In the genomic region with DNA sequence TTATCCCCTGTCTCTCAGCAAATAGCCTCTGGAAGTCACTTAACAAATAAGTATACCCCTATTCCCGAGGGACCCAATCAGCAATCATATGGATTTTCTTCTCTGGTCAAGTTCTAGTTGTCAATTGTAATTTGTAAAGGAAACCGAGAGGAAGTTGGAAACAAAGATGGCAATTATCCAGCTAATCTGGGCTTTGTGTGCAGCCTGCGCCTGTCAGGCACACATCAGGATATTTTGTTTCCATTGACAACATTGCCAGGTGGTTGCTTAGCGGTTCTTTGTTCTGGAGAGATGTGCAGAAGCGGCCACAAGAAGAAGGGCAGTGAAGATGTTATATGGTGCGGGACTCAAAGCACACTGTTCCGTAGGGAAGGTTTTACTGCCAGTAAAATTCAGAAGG, we compare ENCODE assay signal across 13 mouse cellular contexts.
DNase-seq lines count a peak whose midpoint lies in the region; ATAC-seq and TF ChIP-seq lines count a peak whose summit lies in the region.
"Had no signal": no experiment of that assay in that cellular context is flagged by ENCODE, and none has a peak within 500 bp of the region (broad histone marks: within the 10 kb centered on the region; RNA-seq: fewer than 3 reads in every experiment).

No protein-coding gene starts in this region.

- no peak for TF ChIP-seq EP300 in heart, postnatal 0 days (IDR thresholded peaks at IDR 0.05; ENCODE audit: low read depth)

- H3K4me3 ChIP-seq in forebrain, embryonic 14.5 days (ENCODE audit: low read depth, low read length) = no peak overlapping the region
- H3K4me3 ChIP-seq in forebrain, embryonic 13.5 days = no peak overlapping the region
- no peak overlapping the region for H3K4me3 ChIP-seq in kidney, embryonic 16.5 days (ENCODE audit: low read length)
- no peak overlapping the region for H3K4me3 ChIP-seq in heart, postnatal 0 days (ENCODE audit: low read depth, low read length)
- no peak overlapping the region for H3K4me3 ChIP-seq in midbrain, embryonic 14.5 days (replicated peaks; ENCODE audit: low read depth, low read length)
- H3K4me3 ChIP-seq: limb, embryonic 15.5 days had no signal

- H3K4me1 ChIP-seq in forebrain, embryonic 14.5 days (ENCODE audit: control insufficient read depth, insufficient read depth, low read length) = no peaks in the 10 kb centered on the region
- peaks cover 11% of the 10 kb centered on the region; the same call in 1 of the 2 replicates for H3K4me1 ChIP-seq in forebrain, embryonic 13.5 days
- 0 out of 2 replicates have a peak, but pooled peaks cover 6% of the 10 kb centered on the region for H3K4me1 ChIP-seq in kidney, embryonic 16.5 days (ENCODE audit: insufficient read depth, low read length)
- no peaks in the 10 kb centered on the region for H3K4me1 ChIP-seq in heart, postnatal 0 days (ENCODE audit: control insufficient read depth, insufficient read depth)
- peaks cover 15% of the 10 kb centered on the region for H3K4me1 ChIP-seq in midbrain, embryonic 14.5 days (ENCODE audit: control insufficient read depth, insufficient read depth, low read length)
- H3K4me1 ChIP-seq: limb, embryonic 15.5 days had no signal

- no peaks in the 10 kb centered on the region for H3K36me3 ChIP-seq in forebrain, embryonic 14.5 days (ENCODE audit: control insufficient read depth, insufficient read depth, low read length)
- no peaks in the 10 kb centered on the region for H3K36me3 ChIP-seq in forebrain, embryonic 13.5 days (ENCODE audit: poor library complexity, severe bottlenecking)
- H3K36me3 ChIP-seq in kidney, embryonic 16.5 days (ENCODE audit: insufficient read depth, low read length) = no peaks in the 10 kb centered on the region
- H3K36me3 ChIP-seq in heart, postnatal 0 days (replicated peaks; ENCODE audit: control insufficient read depth, insufficient read depth, low read length) = no peaks in the 10 kb centered on the region
- H3K36me3 ChIP-seq in midbrain, embryonic 14.5 days (ENCODE audit: control insufficient read depth, insufficient read depth, low read length) = no peaks in the 10 kb centered on the region
- H3K36me3 ChIP-seq: limb, embryonic 15.5 days had no signal

- no peaks in the 10 kb centered on the region for H3K27me3 ChIP-seq in forebrain, embryonic 14.5 days (replicated peaks; ENCODE audit: control insufficient read depth, insufficient read depth, low read length)
- H3K27me3 ChIP-seq in forebrain, embryonic 13.5 days = no peaks in the 10 kb centered on the region
- no peaks in the 10 kb centered on the region for H3K27me3 ChIP-seq in kidney, embryonic 16.5 days (ENCODE audit: insufficient read depth, low read length)
- H3K27me3 ChIP-seq in heart, postnatal 0 days (ENCODE audit: control insufficient read depth, insufficient read depth, low read length) = no peaks in the 10 kb centered on the region
- no peaks in the 10 kb centered on the region for H3K27me3 ChIP-seq in midbrain, embryonic 14.5 days (ENCODE audit: control insufficient read depth, insufficient read depth, low read length)
- H3K27me3 ChIP-seq: limb, embryonic 15.5 days had no signal

- DNase-seq in forebrain, embryonic 14.5 days (ENCODE audit: low spot score) = peak; percentile 51
- DNase-seq in kidney, postnatal 10 days = no peak
- peak; percentile 25 for DNase-seq in heart, postnatal 0 days (ENCODE audit: low spot score)
- DNase-seq in midbrain, embryonic 14.5 days = peak; percentile 79
- no peak for DNase-seq in c-Kit-positive CD71-positive TER-119-positive erythroid progenitor cells, embryonic 14.5 days (ENCODE audit: low spot score)
- DNase-seq in gastrocnemius, adult 8-10 months (ENCODE audit: low spot score in 2 of 2) = no peak
- DNase-seq: cerebellum, adult 8-10 months; kidney, adult 2 months; thymus, postnatal 14 days had no signal

- no peak for ATAC-seq in forebrain, embryonic 14.5 days
- no peak for ATAC-seq in forebrain, embryonic 13.5 days
- no peak for ATAC-seq in kidney, embryonic 16.5 days (ENCODE audit: low FRiP score, low TSS enrichment)
- no peak for ATAC-seq in heart, postnatal 0 days (ENCODE audit: insufficient read depth, low read depth)
- ATAC-seq in midbrain, embryonic 14.5 days (ENCODE audit: low FRiP score, low TSS enrichment) = no peak; the same call in 1 of the 2 replicates

- H3K9ac ChIP-seq in forebrain, embryonic 14.5 days (ENCODE audit: low read length) = no peak overlapping the region
- no peak overlapping the region for H3K9ac ChIP-seq in forebrain, embryonic 13.5 days
- H3K9ac ChIP-seq in kidney, embryonic 16.5 days (replicated peaks; ENCODE audit: low read length) = no peak overlapping the region
- H3K9ac ChIP-seq in heart, postnatal 0 days (replicated peaks; ENCODE audit: low read depth, low read length) = no peak overlapping the region
- H3K9ac ChIP-seq in midbrain, embryonic 14.5 days (replicated peaks; ENCODE audit: low read length) = no peak overlapping the region
- H3K9ac ChIP-seq: limb, embryonic 15.5 days had no signal

- H3K9me3 ChIP-seq in forebrain, embryonic 14.5 days (replicated peaks; ENCODE audit: control insufficient read depth, low read length) = no peaks in the 10 kb centered on the region
- H3K9me3 ChIP-seq in forebrain, embryonic 13.5 days (replicated peaks) = no peaks in the 10 kb centered on the region
- H3K9me3 ChIP-seq in kidney, embryonic 16.5 days (ENCODE audit: low read length) = peaks cover 4% of the 10 kb centered on the region; the same call in 1 of the 2 replicates
- H3K9me3 ChIP-seq in heart, postnatal 0 days (replicated peaks; ENCODE audit: control insufficient read depth, low read length) = 0 out of 2 replicates have a peak, but pooled peaks cover 3% of the 10 kb centered on the region
- H3K9me3 ChIP-seq in midbrain, embryonic 14.5 days (ENCODE audit: control insufficient read depth, low read length) = no peaks in the 10 kb centered on the region
- H3K9me3 ChIP-seq: limb, embryonic 15.5 days had no signal

- WGBS in forebrain, embryonic 14.5 days = 52% methylated on average over 7 of the region's 7 CpGs
- WGBS in forebrain, embryonic 13.5 days = 49% methylated on average over 7 of the region's 7 CpGs
- 78% methylated on average over 7 of the region's 7 CpGs for WGBS in kidney, embryonic 16.5 days
- WGBS in heart, postnatal 0 days = 66% methylated on average over 7 of the region's 7 CpGs
- 22% methylated on average over 7 of the region's 7 CpGs for WGBS in midbrain, embryonic 14.5 days

- TF ChIP-seq CTCF in heart, postnatal 0 days (IDR thresholded peaks at IDR 0.05; ENCODE audit: low read depth) = no peak

- H3K27ac ChIP-seq in forebrain, embryonic 14.5 days (ENCODE audit: low read depth, low read length) = no peak overlapping the region
- no peak overlapping the region for H3K27ac ChIP-seq in forebrain, embryonic 13.5 days
- H3K27ac ChIP-seq in kidney, embryonic 16.5 days (ENCODE audit: low read length) = 0 out of 2 replicates have a peak overlapping the region, but pooled peaks have one; percentile 35
- no peak overlapping the region for H3K27ac ChIP-seq in heart, postnatal 0 days (ENCODE audit: low read depth)
- peak overlapping the region; percentile 66; the same call in 1 of the 2 replicates for H3K27ac ChIP-seq in midbrain, embryonic 14.5 days (replicated peaks; ENCODE audit: low read depth, low read length)
- H3K27ac ChIP-seq: limb, embryonic 15.5 days; macrophage had no signal

- H3K4me2 ChIP-seq in forebrain, embryonic 14.5 days (ENCODE audit: low read length) = no peak overlapping the region
- no peak overlapping the region for H3K4me2 ChIP-seq in forebrain, embryonic 13.5 days
- no peak overlapping the region for H3K4me2 ChIP-seq in kidney, embryonic 16.5 days (replicated peaks; ENCODE audit: low read depth, low read length)
- no peak overlapping the region for H3K4me2 ChIP-seq in heart, postnatal 0 days (ENCODE audit: low read depth, low read length)
- H3K4me2 ChIP-seq in midbrain, embryonic 14.5 days (ENCODE audit: low read length) = peak overlapping the region; percentile 47
- H3K4me2 ChIP-seq: limb, embryonic 15.5 days had no signal

Comparison
In these comparisons a context has a peak if more than half of its experiments do, and no peak if none do; other contexts are left out.
1. DNase-seq: peak in forebrain, embryonic 14.5 days (single experiment), heart, postnatal 0 days (single experiment) and midbrain, embryonic 14.5 days (single experiment); none in kidney, postnatal 10 days (single experiment), c-Kit-positive CD71-positive TER-119-positive erythroid progenitor cells, embryonic 14.5 days (single experiment) and gastrocnemius, adult 8-10 months (0 of 2).
2. H3K27ac ChIP-seq: peak in kidney, embryonic 16.5 days (single experiment) and midbrain, embryonic 14.5 days (single experiment); none in forebrain, embryonic 14.5 days (single experiment), forebrain, embryonic 13.5 days (single experiment) and heart, postnatal 0 days (single experiment).